Mouse (Mus musculus) midbrain, embryonic 16.5 days (tissue): ENCODE results near the gene Adcyap1. TPM values are rescaled to one million over a fixed set of nuclear protein-coding genes. Genes with fewer than 3 reads are reported as not detected.

Experiments used
- ATAC-seq: fragments of 200-750 bp; cut with Nextera tagmentation; 2 replicates; pipeline ENCODE4 v1.8.0; 2017; ENCODE audit warnings: moderate TSS enrichment
- H3K27ac ChIP-seq: fragments of 300-500 bp; sonication (generic); 2 replicates; pipeline ENCODE4 v1.5.1; 2014; ENCODE audit warnings: mild to moderate bottlenecking, low read length, mixed read lengths
- H3K27me3 ChIP-seq: fragments of 300-500 bp; sonication (generic); 2 replicates; pipeline ENCODE4 v1.6.1; 2014; ENCODE audit warnings: low read depth, low read length, mixed read lengths; ENCODE audit not compliant: control insufficient read depth, insufficient read depth
- H3K36me3 ChIP-seq: fragments of 300-500 bp; sonication (generic); 2 replicates; pipeline ENCODE4 v1.6.1; 2014; ENCODE audit warnings: mild to moderate bottlenecking, low read length, moderate library complexity, mixed read lengths; ENCODE audit not compliant: control insufficient read depth, insufficient read depth
- H3K4me1 ChIP-seq: fragments of 300-500 bp; sonication (generic); 2 replicates; pipeline ENCODE4 v1.6.1; 2014; ENCODE audit warnings: mild to moderate bottlenecking, low read length, mixed read lengths; ENCODE audit not compliant: control insufficient read depth, insufficient read depth
- H3K4me2 ChIP-seq: fragments of 300-500 bp; sonication (generic); 2 replicates; pipeline ENCODE4 v1.6.1; 2014; ENCODE audit warnings: mild to moderate bottlenecking, low read length, mixed read lengths
- H3K4me3 ChIP-seq: fragments of 300-500 bp; sonication (generic); 2 replicates; pipeline ENCODE4 v1.5.1; 2014; ENCODE audit warnings: low read depth, mild to moderate bottlenecking, low read length, moderate library complexity, mixed read lengths
- H3K9ac ChIP-seq: fragments of 300-500 bp; sonication (generic); 2 replicates; pipeline ENCODE4 v1.6.1; 2014; ENCODE audit warnings: low read depth, low read length, mixed read lengths
- H3K9me3 ChIP-seq: fragments of 300-500 bp; sonication (generic); replicated peaks from 2 replicates; pipeline ENCODE4 v1.6.1; 2014; ENCODE audit warnings: mild to moderate bottlenecking, low read length, mixed read lengths; ENCODE audit not compliant: control insufficient read depth, poor library complexity, severe bottlenecking
- WGBS: fragments of 180-500 bp; shearing (Covaris S2); extraction: QIAGEN DNeasy Blood & Tissue Kit; methylation state at CpG from one replicate; pipeline ENCODE4 v1.1.7; 2014; 5-methylcytosine and 5-hydroxymethylcytosine counted together
- polyA plus RNA-seq: library from polyadenylated mRNA; unstranded; fragments of >200 nt; fragmentation: Nextera tagmentation; extraction: Ambion mirVana; gene quantifications from 2 replicates; pipeline ENCODE4 v1.2.1, GENCODE M21; 2015

The Adcyap1 gene
- 18.2 and 19.5 TPM in 2 replicates for polyA plus RNA-seq

GRCm38 (mm10) chr17:93198717-93199116 is at the start of gene Adcyap1:
Gene Adcyap1, plus strand, starts transcription at chr17:93199017.
- H3K27me3 ChIP-seq, result 0 out of 2 replicates have a peak, but pooled peaks cover 5% of the 10 kb centered on the region
- no peaks in the 10 kb centered on the region for H3K36me3 ChIP-seq
- peak within 1 kb of the TSS; percentile 77 for H3K4me2 ChIP-seq
- peak within 1 kb of the TSS; percentile 58 for H3K27ac ChIP-seq
- WGBS, result 24% methylated on average over 10 of the region's 10 CpGs
- no peaks in the 10 kb centered on the region for H3K9me3 ChIP-seq
- H3K9ac ChIP-seq, result peak within 1 kb of the TSS; percentile 69
- H3K4me3 ChIP-seq, result peak within 1 kb of the TSS; percentile 50
- H3K4me1 ChIP-seq, result peaks cover 24% of the 10 kb centered on the region; the same call in 1 of the 2 replicates
- no peak for ATAC-seq

- 54% methylated on average over 1 of the region's 1 CpGs for WGBS
- Histone ChIP-seq H3K4me1 (no peaks in the 10 kb centered on the region), H3K27me3 (no peaks in the 10 kb centered on the region), H3K36me3 (no peaks in the 10 kb centered on the region), H3K9me3 (no peaks in the 10 kb centered on the region), H3K4me2 (no peak overlapping the region), H3K27ac (no peak overlapping the region), H3K4me3 (no peak overlapping the region), H3K9ac (no peak overlapping the region)
- 0 out of 2 replicates have a peak, but pooled peaks have one; percentile 67 for ATAC-seq
Measured at GRCm38 (mm10) chr17:93158280-93158851, 40.5 kb upstream of the Adcyap1 start.

GRCm38 (mm10) chr17:93169572-93169971 is 29.2 kb upstream of the Adcyap1 start:
- Histone ChIP-seq H3K4me1 (no peaks in the 10 kb centered on the region), H3K4me3 (no peak overlapping the region), H3K27ac (no peak overlapping the region), H3K9me3 (no peaks in the 10 kb centered on the region), H3K4me2 (no peak overlapping the region), H3K27me3 (no peaks in the 10 kb centered on the region), H3K9ac (no peak overlapping the region), H3K36me3 (no peaks in the 10 kb centered on the region)
- ATAC-seq, result no peak

- no peaks in the 10 kb centered on the region for H3K9me3 ChIP-seq
- WGBS, result 41% methylated on average over 2 of the region's 2 CpGs
Measured at GRCm38 (mm10) chr17:93196846-93197245, 2.0 kb upstream of the Adcyap1 start.

GRCm38 (mm10) chr17:93198213-93198612 is 604 bp upstream of the Adcyap1 start:
- no peaks in the 10 kb centered on the region for H3K36me3 ChIP-seq
- H3K4me3 ChIP-seq, result no peak overlapping the region
- 10% methylated on average over 4 of the region's 4 CpGs for WGBS
- no peaks in the 10 kb centered on the region for H3K9me3 ChIP-seq
- H3K4me1 ChIP-seq, result peaks cover 24% of the 10 kb centered on the region; the same call in 1 of the 2 replicates
- H3K27me3 ChIP-seq, result 0 out of 2 replicates have a peak, but pooled peaks cover 5% of the 10 kb centered on the region
- ATAC-seq, result no peak
- H3K9ac ChIP-seq, result no peak overlapping the region
- H3K4me2 ChIP-seq, result peak overlapping the region; percentile 5
- no peak overlapping the region for H3K27ac ChIP-seq

More at GRCm38 (mm10) chr17:93196846-93197245, 2.0 kb upstream of the Adcyap1 start:
- Histone ChIP-seq H3K36me3 (no peaks in the 10 kb centered on the region), H3K27me3 (0 out of 2 replicates have a peak, but pooled peaks cover 5% of the 10 kb centered on the region), H3K27ac (no peak overlapping the region), H3K4me2 (no peak overlapping the region), H3K4me1 (peaks cover 11% of the 10 kb centered on the region; the same call in 1 of the 2 replicates), H3K4me3 (no peak overlapping the region), H3K9ac (no peak overlapping the region)
- ATAC-seq, result no peak

GRCm38 (mm10) chr17:93199218-93199617 is 401 bp downstream of the Adcyap1 start:
- Histone ChIP-seq H3K9me3 (no peaks in the 10 kb centered on the region), H3K4me1 (peaks cover 24% of the 10 kb centered on the region; the same call in 1 of the 2 replicates), H3K9ac (peak overlapping the region; percentile 69), H3K4me3 (peak overlapping the region; percentile 50), H3K27me3 (0 out of 2 replicates have a peak, but pooled peaks cover 5% of the 10 kb centered on the region), H3K27ac (peak overlapping the region; percentile 58), H3K4me2 (peak overlapping the region; percentile 77), H3K36me3 (no peaks in the 10 kb centered on the region)
- WGBS, result under 1% methylated on average over 15 of the region's 15 CpGs
- ATAC-seq, result no peak

- 0 out of 2 replicates have a peak, but pooled peaks have one; percentile 7 for ATAC-seq
- Histone ChIP-seq H3K9ac (peak overlapping the region; percentile 69), H3K27ac (peak overlapping the region; percentile 58), H3K27me3 (peaks cover 5% of the 10 kb centered on the region; the same call in 1 of the 2 replicates), H3K36me3 (no peaks in the 10 kb centered on the region), H3K9me3 (no peaks in the 10 kb centered on the region), H3K4me2 (peak overlapping the region; percentile 77), H3K4me1 (peaks cover 26% of the 10 kb centered on the region; the same call in 1 of the 2 replicates), H3K4me3 (peak overlapping the region; percentile 50)
- WGBS, result 0% methylated on average over 9 of the region's 9 CpGs
Measured at GRCm38 (mm10) chr17:93199747-93200146, 930 bp downstream of the Adcyap1 start.

GRCm38 (mm10) chr17:93200386-93201264 is 1.8 kb downstream of the Adcyap1 start:
- 0 out of 2 replicates have a peak, but pooled peaks have one; percentile 25 for ATAC-seq
- peak overlapping the region; percentile 50 for H3K4me3 ChIP-seq
- H3K27ac ChIP-seq, result peak overlapping the region; percentile 58
- H3K36me3 ChIP-seq, result no peaks in the 10 kb centered on the region
- 1% methylated on average over 29 of the region's 29 CpGs for WGBS
- peak overlapping the region; percentile 77 for H3K4me2 ChIP-seq
- no peaks in the 10 kb centered on the region for H3K9me3 ChIP-seq
- H3K9ac ChIP-seq, result peak overlapping the region; percentile 69
- peaks cover 27% of the 10 kb centered on the region; the same call in 1 of the 2 replicates for H3K4me1 ChIP-seq
- H3K27me3 ChIP-seq, result peaks cover 5% of the 10 kb centered on the region; the same call in 1 of the 2 replicates
